Mouse (Mus musculus) brain, embryonic 14.5 days (tissue): ENCODE measurements around the gene Kcnk10.

ENCODE experiments used
- CTCF ChIP-seq: fragments of 200-500 bp; IDR thresholded peaks from 2 replicates; pipeline ENCODE4 v1.5.1; 2012; ENCODE audit warnings: inconsistent platforms, mild to moderate bottlenecking, moderate library complexity, borderline replicate concordance; ENCODE audit not compliant: insufficient read depth, insufficient read length; ENCODE audit errors: extremely low read depth
- POLR2A ChIP-seq: fragments of 200-500 bp; IDR thresholded peaks from 2 replicates; pipeline ENCODE4 v1.6.1; 2012; ENCODE audit warnings: mild to moderate bottlenecking, inconsistent platforms, borderline replicate concordance; ENCODE audit not compliant: poor library complexity, insufficient read depth, insufficient read length, severe bottlenecking; ENCODE audit errors: extremely low read depth

DNA sequence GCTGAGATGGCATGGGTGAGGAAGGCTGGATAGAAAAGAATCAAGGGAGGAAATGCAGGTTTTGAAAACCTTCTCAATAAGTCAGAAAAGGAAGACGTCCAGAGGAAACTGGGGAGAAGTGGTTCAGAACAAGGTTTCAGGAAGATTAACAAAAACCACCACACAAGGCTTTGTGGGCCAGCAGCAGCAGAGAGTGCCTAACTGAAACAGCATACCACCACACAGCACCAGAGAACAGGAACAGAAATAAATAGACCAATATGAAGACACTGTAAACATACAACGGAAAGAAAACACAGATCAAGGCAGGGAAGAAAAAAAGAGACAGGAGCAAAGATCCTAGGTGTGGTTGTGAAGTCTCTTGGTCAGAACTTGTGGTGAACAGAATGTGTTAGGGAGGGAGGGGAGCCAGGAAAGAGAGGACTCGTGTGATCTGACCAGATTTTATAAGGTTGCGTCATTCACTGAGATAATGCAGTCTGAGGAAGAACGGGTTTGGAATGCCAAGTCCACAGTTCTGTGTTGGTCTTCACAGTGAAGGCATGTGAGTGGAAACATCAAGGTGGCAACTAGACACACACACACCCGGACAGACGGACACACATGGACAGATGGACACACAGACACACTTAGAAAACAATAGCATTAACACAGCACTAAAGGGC, 21.0 kb downstream of the Kcnk10 start:
- TF ChIP-seq CTCF: no peak
- TF ChIP-seq POLR2A: no peak
